36 mouse cellular contexts compared by ENCODE assay signal in genomic region chr5:103702527-103702926, GRCm38 (mm10). TPM values are rescaled to one million over a fixed set of nuclear protein-coding genes. Genes with fewer than 3 reads are reported as not detected.
DNase-seq lines count a peak whose midpoint lies in the region; ATAC-seq and TF ChIP-seq lines count a peak whose summit lies in the region.
"Had no signal": no experiment of that assay in that cellular context is flagged by ENCODE, and none has a peak within 500 bp of the region (broad histone marks: within the 10 kb centered on the region; RNA-seq: fewer than 3 reads in every experiment).

No protein-coding gene starts in this region.

- H3K27ac ChIP-seq in CH12.LX (ENCODE audit: insufficient read depth, low read depth) = peak overlapping the region; percentile 47
- H3K27ac ChIP-seq in midbrain, embryonic 13.5 days = no peak overlapping the region
- H3K27ac ChIP-seq: embryonic facial prominence, embryonic 10.5 days; embryonic facial prominence, embryonic 15.5 days; forebrain, embryonic 12.5 days; heart, embryonic 13.5 days; hindbrain, embryonic 12.5 days; hindbrain, postnatal 0 days; intestine, embryonic 15.5 days; kidney, postnatal 0 days; liver, embryonic 13.5 days; neural tube, embryonic 12.5 days had no signal

- TF ChIP-seq POLR2A in CH12.LX (IDR thresholded peaks at IDR 0.05; ENCODE audit: low read depth, low read length) = peak; percentile 47

- DNase-seq in A20 (ENCODE audit: low read depth, low spot score) (peak; percentile 74), CH12.LX (ENCODE audit: extremely low read depth) (peak; percentile 71)
- no peak for DNase-seq in frontal cortex, postnatal 36 days (ENCODE audit: low spot score in 2 of 2)
- no peak for DNase-seq in heart, postnatal 4 days
- DNase-seq: adrenal gland, postnatal 10 days; cerebellum, adult 18-20 months; cerebellum, postnatal 14 days; forebrain, postnatal 0 days; gastrocnemius, postnatal 36 days; heart, postnatal 10 days; kidney, adult 2 months; kidney, postnatal 4 days; layer of hippocampus, postnatal 36 days; left cerebral cortex, postnatal 4 days; liver, embryonic 13.5 days; lung, adult 2 months; lung, postnatal 10 days; thymus, adult 18-20 months; thymus, postnatal 25 days had no signal

- peak; percentile 79 for TF ChIP-seq EP300 in CH12.LX (IDR thresholded peaks at IDR 0.05; ENCODE audit: low read length)

- peak overlapping the region; percentile 36 for H3K9ac ChIP-seq in CH12.LX (ENCODE audit: insufficient read depth, low read depth)
- H3K9ac ChIP-seq in midbrain, embryonic 13.5 days (replicated peaks) = no peak overlapping the region
- H3K9ac ChIP-seq: embryonic facial prominence, embryonic 15.5 days; forebrain, embryonic 12.5 days; forebrain, postnatal 0 days; heart, embryonic 13.5 days; hindbrain, embryonic 12.5 days; intestine, embryonic 15.5 days; liver, embryonic 13.5 days; neural tube, embryonic 12.5 days had no signal

- peaks cover 76% of the 10 kb centered on the region for H3K79me2 ChIP-seq in CH12.LX (replicated peaks; ENCODE audit: control insufficient read depth, extremely low read depth, insufficient read depth, poor library complexity, severe bottlenecking)

- peak overlapping the region in 2 of 3 experiments; percentile 21 to 47 for H3K4me3 ChIP-seq in CH12.LX (replicated peaks in 1 of 3; ENCODE audit: low read depth in 2 of 3, low read length in 2 of 3, poor library complexity in 1 of 3)
- H3K4me3 ChIP-seq in midbrain, embryonic 13.5 days (replicated peaks) = no peak overlapping the region
- H3K4me3 ChIP-seq: embryonic facial prominence, embryonic 10.5 days; embryonic facial prominence, embryonic 15.5 days; forebrain, embryonic 12.5 days; heart, embryonic 13.5 days; hindbrain, embryonic 12.5 days; intestine, embryonic 15.5 days; liver, embryonic 13.5 days; myocyte; neural tube, embryonic 12.5 days had no signal

- no peaks in the 10 kb centered on the region for H3K27me3 ChIP-seq in CH12.LX (replicated peaks)
- H3K27me3 ChIP-seq in midbrain, embryonic 13.5 days = no peaks in the 10 kb centered on the region
- H3K27me3 ChIP-seq: embryonic facial prominence, embryonic 15.5 days; heart, embryonic 13.5 days; hindbrain, embryonic 12.5 days; intestine, embryonic 15.5 days; neural tube, embryonic 12.5 days had no signal

- 87% methylated on average over 6 of the region's 6 CpGs for WGBS in midbrain, embryonic 13.5 days

- peaks cover 12% of the 10 kb centered on the region for H3K9me3 ChIP-seq in CH12.LX (replicated peaks; ENCODE audit: low read length)
- H3K9me3 ChIP-seq in midbrain, embryonic 13.5 days = no peaks in the 10 kb centered on the region
- H3K9me3 ChIP-seq: embryonic facial prominence, embryonic 10.5 days; embryonic facial prominence, embryonic 15.5 days; forebrain, embryonic 12.5 days; hindbrain, embryonic 12.5 days; intestine, embryonic 15.5 days; liver, embryonic 13.5 days; neural tube, embryonic 12.5 days had no signal

- TF ChIP-seq CTCF in CH12.LX (conservative IDR thresholded peaks at IDR 0.05 in 1 of 2, IDR thresholded peaks at IDR 0.05 in 1 of 2; ENCODE audit: low read depth in 2 of 2, low read length in 2 of 2) = no peak

- peaks cover 14 to 34% of the 10 kb centered on the region in 2 experiments for H3K36me3 ChIP-seq in CH12.LX (replicated peaks in 1 of 2; ENCODE audit: control insufficient read depth in 1 of 2, insufficient read depth in 1 of 2, low read length in 1 of 2)
- H3K36me3 ChIP-seq in midbrain, embryonic 13.5 days = no peaks in the 10 kb centered on the region
- H3K36me3 ChIP-seq: embryonic facial prominence, embryonic 10.5 days; embryonic facial prominence, embryonic 15.5 days; forebrain, embryonic 12.5 days; heart, embryonic 13.5 days; hindbrain, embryonic 12.5 days; intestine, embryonic 15.5 days; liver, embryonic 13.5 days; neural tube, embryonic 12.5 days had no signal

- ATAC-seq in common myeloid progenitor, adult 5-6 weeks (replicated peaks; ENCODE audit: low read depth, poor library complexity, severe bottlenecking) = peak; percentile 43
- ATAC-seq in neutrophil, adult 5-6 weeks (ENCODE audit: extremely low read depth, insufficient number of reproducible peaks, low FRiP score, poor library complexity, severe bottlenecking) = peak; percentile 59; the same call in 1 of the 2 replicates
- no peak for ATAC-seq in midbrain, embryonic 13.5 days
- ATAC-seq: forebrain, postnatal 0 days; hindbrain, postnatal 0 days; intestine, embryonic 15.5 days had no signal

- H3K4me1 ChIP-seq in CH12.LX (ENCODE audit: control insufficient read depth in 1 of 2, insufficient read depth in 2 of 2) = peaks cover 19 to 82% of the 10 kb centered on the region in 2 experiments
- 0 out of 2 replicates have a peak, but pooled peaks cover 2% of the 10 kb centered on the region for H3K4me1 ChIP-seq in midbrain, embryonic 13.5 days (replicated peaks)
- H3K4me1 ChIP-seq: forebrain, embryonic 12.5 days; intestine, embryonic 15.5 days; liver, embryonic 13.5 days; neural tube, embryonic 12.5 days had no signal

- in situ Hi-C loops in CH12.LX (cut with MboI; ENCODE audit: low pct_ligation_motif_present, low pct_unique_long_range_greater_than_20kb, low sequenced_read_pairs) = no loop called here

- peak overlapping the region; percentile 51 for H3K4me2 ChIP-seq in CH12.LX (ENCODE audit: insufficient read depth, low read depth, poor library complexity, severe bottlenecking)
- no peak overlapping the region for H3K4me2 ChIP-seq in midbrain, embryonic 13.5 days (replicated peaks)
- H3K4me2 ChIP-seq: embryonic facial prominence, embryonic 15.5 days; forebrain, embryonic 12.5 days; heart, embryonic 13.5 days; hindbrain, embryonic 12.5 days; intestine, embryonic 15.5 days; liver, embryonic 13.5 days; midbrain, embryonic 11.5 days; neural tube, embryonic 12.5 days had no signal

- dilution Hi-C loops in CH12.LX (cut with MboI; ENCODE audit: extremely low pct_ligation_motif_present, extremely low pct_unique_long_range_greater_than_20kb, low sequenced_read_pairs) = no loop called here

- TF ChIP-seq RAD21 in CH12.LX (IDR thresholded peaks at IDR 0.05; ENCODE audit: low read depth, low read length) = no peak

TF ChIP-seq in CH12.LX, 34 proteins besides CTCF, POLR2A, EP300 and RAD21 (continues in another document):
- TF ChIP-seq MAX (IDR thresholded peaks at IDR 0.05; ENCODE audit: low read length) = peak; percentile 83
- peak; percentile 43; the same call in 1 of the 2 replicates for TF ChIP-seq NELFE (IDR thresholded peaks at IDR 0.05; ENCODE audit: low read depth, low read length)
- TF ChIP-seq MAFK (IDR thresholded peaks at IDR 0.05; ENCODE audit: insufficient replicate concordance, low read length) = no peak
- no peak for TF ChIP-seq GABPA (IDR thresholded peaks at IDR 0.05; ENCODE audit: insufficient replicate concordance, low read depth, low read length)
- 0 out of 2 replicates have a peak, but pooled peaks have one; percentile 10 for TF ChIP-seq JUND (conservative IDR thresholded peaks at IDR 0.05; ENCODE audit: low read depth, low read length)
- no peak for TF ChIP-seq ELF1 (IDR thresholded peaks at IDR 0.05; ENCODE audit: low read depth, low read length)
- TF ChIP-seq ZC3H11A (IDR thresholded peaks at IDR 0.05; ENCODE audit: low read depth, low read length) = no peak
- TF ChIP-seq IRF4 (IDR thresholded peaks at IDR 0.05; ENCODE audit: low read depth, low read length) = peak; percentile 79
- TF ChIP-seq MYC (IDR thresholded peaks at IDR 0.05; ENCODE audit: low read depth, low read length) = peak; percentile 70
- no peak for TF ChIP-seq SMC3 (IDR thresholded peaks at IDR 0.05; ENCODE audit: low read depth, low read length)
- no peak for TF ChIP-seq CHD1 (IDR thresholded peaks at IDR 0.05; ENCODE audit: low read depth, low read length)
- no peak for TF ChIP-seq JUN (IDR thresholded peaks at IDR 0.05; ENCODE audit: insufficient read depth, low read depth, low read length)
- TF ChIP-seq SIN3A (IDR thresholded peaks at IDR 0.05; ENCODE audit: low read length) = no peak; the same call in 1 of the 2 replicates
- peak; percentile 65; the same call in 1 of the 2 replicates for TF ChIP-seq MEF2A (IDR thresholded peaks at IDR 0.05; ENCODE audit: borderline replicate concordance, low read depth, low read length)
- peak; percentile 57; the same call in 1 of the 2 replicates for TF ChIP-seq TCF12 (IDR thresholded peaks at IDR 0.05; ENCODE audit: low read depth, low read length)
- TF ChIP-seq ETS1 (conservative IDR thresholded peaks at IDR 0.05; ENCODE audit: low read depth, low read length) = peak; percentile 53
- TF ChIP-seq POLR2AphosphoS2 (IDR thresholded peaks at IDR 0.05; ENCODE audit: low read depth, low read length) = no peak
- no peak for TF ChIP-seq ZKSCAN1 (IDR thresholded peaks at IDR 0.05; ENCODE audit: borderline replicate concordance, low read depth, low read length)
- no peak for TF ChIP-seq ZNF384 (IDR thresholded peaks at IDR 0.05; ENCODE audit: low read depth, low read length)
- no peak for TF ChIP-seq ZMIZ1 (IDR thresholded peaks at IDR 0.05; ENCODE audit: low read depth, low read length)
- TF ChIP-seq NRF1 (IDR thresholded peaks at IDR 0.05; ENCODE audit: low read depth, low read length) = no peak
- TF ChIP-seq USF2 (conservative IDR thresholded peaks at IDR 0.05; ENCODE audit: low read depth, low read length) = no peak
- 0 out of 2 replicates have a peak, but pooled peaks have one; percentile 12 for TF ChIP-seq HCFC1 (IDR thresholded peaks at IDR 0.05; ENCODE audit: low read depth, low read length)
- TF ChIP-seq UBTF (IDR thresholded peaks at IDR 0.05; ENCODE audit: low read depth, low read length) = no peak
- TF ChIP-seq CHD2 (IDR thresholded peaks at IDR 0.05; ENCODE audit: low read length) = peak; percentile 28; the same call in 1 of the 2 replicates
- TF ChIP-seq RCOR1 (conservative IDR thresholded peaks at IDR 0.05; ENCODE audit: low read depth, low read length) = peak; percentile 68; the same call in 1 of the 2 replicates

RNA-seq across cellular contexts. Expression of gene Aff1, which starts 10.4 kb away (rescaled TPM):
- 20.7 and 21.8 TPM in 2 replicates for total RNA-seq in CH12.LX (2012; rRNA removed)
- total RNA-seq in CH12.LX (2014; rRNA removed) = 12.0 and 13.2 TPM in 2 replicates
- polyA plus RNA-seq in CH12.LX (2012; ENCODE audit: insufficient read length, low read depth) = 32.7 and 38.9 TPM in 2 replicates
- total RNA-seq in common myeloid progenitor, adult 5-6 weeks (2017) = 16.6 and 31.8 TPM in 2 replicates
- total RNA-seq in neutrophil, adult 5-6 weeks (2017) = 76.4 and 76.9 TPM in 2 replicates
- 1.9 and 2.3 TPM in 2 replicates for polyA plus RNA-seq in midbrain, embryonic 13.5 days (2015; fragmentation: Nextera tagmentation; extraction: Ambion mirVana)
- total RNA-seq in heart, postnatal 4 days (2021) = 10 to 100 TPM; 38.3 to 39.9 TPM

RNA-seq across cellular contexts. Expression of gene 1700016H13Rik, which starts 46.7 kb away (rescaled TPM):
- not detected in 2 replicates for total RNA-seq in CH12.LX (2012; rRNA removed)
- total RNA-seq in CH12.LX (2014; rRNA removed) = not detected in 2 replicates
- polyA plus RNA-seq in CH12.LX (2012; ENCODE audit: insufficient read length, low read depth) = not detected in 2 replicates
- total RNA-seq in common myeloid progenitor, adult 5-6 weeks (2017) = not detected in 2 replicates
- total RNA-seq in neutrophil, adult 5-6 weeks (2017) = not detected in 2 replicates
- polyA plus RNA-seq in midbrain, embryonic 13.5 days (2015; fragmentation: Nextera tagmentation; extraction: Ambion mirVana) = 0.17 and 0.28 TPM in 2 replicates
- under 1 TPM in 1 of 2 experiments, not detected in 1; 0.33 TPM for total RNA-seq in heart, postnatal 4 days (2021)
- total RNA-seq: adrenal gland, postnatal 10 days; heart, adult 8-10 months; heart, postnatal 10 days; layer of hippocampus, adult 8-10 months; layer of hippocampus, postnatal 36 days; midbrain, postnatal 0 days had no signal
- polyA plus RNA-seq: forebrain, embryonic 12.5 days; hindbrain, embryonic 12.5 days; hindbrain, postnatal 0 days; kidney, adult 2 months; myocyte had no signal

Comparison
In these comparisons a context has a peak if more than half of its experiments do, and no peak if none do; other contexts are left out.
1. DNase-seq: peak in A20 (single experiment) and CH12.LX (single experiment); none in frontal cortex, postnatal 36 days (0 of 2) and heart, postnatal 4 days (single experiment).